Mouse (Mus musculus): ENCODE data around the gene Gapdh. TPM values are rescaled to one million over a fixed set of nuclear protein-coding genes. Genes with fewer than 3 reads are reported as not detected.

The Gapdh gene
- polyA plus RNA-seq (2012; rRNA removed), result 3,259 and 4,191 TPM in 2 replicates

- peak; percentile 77 for DNase-seq (ENCODE audit: low read depth, low spot score)
- under 1% methylated on average over 18 of the region's 18 CpGs for WGBS
Measured at GRCm38 (mm10) chr6:125166051-125166751, at the start of gene Gapdh. Gene Gapdh (minus strand): TSS chr6:125166467.

GRCm38 (mm10) chr6:125215148-125215954 is 49.1 kb upstream of the Gapdh start, which contains the start of gene Vamp1:
Gene Vamp1 (plus strand): TSS chr6:125215551.
- WGBS, result under 1% methylated on average over 48 of the region's 48 CpGs

DNA sequence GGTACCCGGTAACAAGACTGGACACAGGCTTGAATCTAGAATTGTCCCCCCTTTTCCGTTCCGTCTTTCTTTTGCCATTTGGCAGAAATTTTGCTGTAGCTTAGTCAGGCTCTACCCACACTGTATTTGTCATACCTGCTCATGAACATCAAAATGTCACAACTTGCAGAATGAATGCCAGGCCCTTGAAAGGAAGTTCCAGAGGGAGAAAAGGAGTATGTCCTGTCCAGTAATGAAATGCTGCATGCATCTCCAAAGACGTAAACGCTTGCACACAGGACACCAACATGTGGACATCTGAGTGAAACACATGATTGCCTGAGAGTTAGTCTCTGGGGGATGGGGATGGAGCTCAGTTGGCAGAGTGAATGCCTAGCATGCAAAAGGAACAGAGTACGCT is 47.4 kb upstream of the Gapdh start:
- no peak for DNase-seq (ENCODE audit: low read depth, low spot score)
- 80% methylated on average over 6 of the region's 6 CpGs for WGBS

More at GRCm38 (mm10) chr6:125215148-125215954, 49.1 kb upstream of the Gapdh start, which contains the start of gene Vamp1:
- peak; percentile 95 for DNase-seq (ENCODE audit: low read depth, low spot score)

DNA sequence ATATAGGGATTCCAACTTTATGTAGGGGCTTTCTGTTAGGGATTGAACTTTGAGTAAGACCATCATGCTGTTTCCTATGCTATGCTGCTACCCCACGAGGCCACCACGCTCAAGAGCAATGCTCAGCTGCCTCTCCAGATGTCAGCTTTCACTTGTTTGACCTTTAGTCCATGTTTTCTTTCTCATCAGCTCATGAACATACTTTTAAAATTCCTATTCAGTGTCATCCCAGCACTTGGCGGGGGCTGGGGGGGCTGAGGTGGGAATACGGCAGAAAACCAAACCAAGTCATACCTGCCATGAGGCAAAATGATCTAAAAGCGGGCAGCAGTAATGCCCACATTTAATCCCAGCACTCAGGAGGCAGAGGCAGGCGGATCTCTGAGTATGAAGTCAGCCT is 46.9 kb upstream of the Gapdh start:
- 66% methylated on average over 6 of the region's 6 CpGs for WGBS
- DNase-seq (ENCODE audit: low read depth, low spot score), result no peak

- no peak for DNase-seq (ENCODE audit: low read depth, low spot score)
- 17% methylated on average over 2 of the region's 2 CpGs for WGBS
Measured at GRCm38 (mm10) chr6:125212621-125213020, 46.4 kb upstream of the Gapdh start.

DNA sequence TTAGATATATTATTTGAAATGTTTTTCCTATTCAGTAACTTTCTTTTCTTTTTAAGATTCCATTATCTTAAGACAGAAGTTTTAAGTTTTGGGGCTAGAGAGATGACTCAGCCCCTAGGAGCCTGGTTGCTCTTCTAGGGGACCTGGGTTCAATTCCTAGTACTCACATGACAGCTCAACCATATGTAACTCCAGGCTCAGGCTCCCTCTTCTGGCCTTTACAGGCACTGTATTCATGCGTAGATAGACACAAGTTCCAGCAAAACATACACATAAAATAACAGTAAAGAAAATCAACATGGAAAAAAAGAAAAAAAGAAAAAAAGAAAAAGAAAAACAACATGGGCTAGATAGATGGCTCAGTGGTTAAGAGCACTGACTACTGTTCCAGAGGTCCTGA is 44.2 kb upstream of the Gapdh start:
- no peak for DNase-seq (ENCODE audit: low read depth, low spot score)
- WGBS, result 82% methylated on average over 1 of the region's 1 CpGs

DNA sequence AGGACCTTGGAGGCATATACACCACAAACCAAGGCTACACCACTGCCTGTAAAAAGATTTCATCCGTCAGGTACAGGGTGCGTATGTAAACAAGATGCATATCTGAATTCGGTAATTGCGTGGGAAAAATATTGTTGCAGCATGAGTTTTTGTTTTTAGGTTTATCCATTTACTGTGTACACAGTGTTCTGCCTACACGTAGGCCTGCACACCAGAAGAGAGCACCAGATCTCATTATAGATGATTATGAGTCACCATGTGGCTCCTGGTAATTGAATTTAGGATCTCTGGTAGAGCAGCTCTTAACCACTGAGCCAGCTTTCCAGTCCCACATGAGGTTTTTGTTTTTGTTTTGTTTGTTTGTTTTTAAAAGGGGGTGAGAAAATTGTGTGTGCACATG is 30.9 kb upstream of the Gapdh start:
- WGBS, result 78% methylated on average over 5 of the region's 5 CpGs

DNA sequence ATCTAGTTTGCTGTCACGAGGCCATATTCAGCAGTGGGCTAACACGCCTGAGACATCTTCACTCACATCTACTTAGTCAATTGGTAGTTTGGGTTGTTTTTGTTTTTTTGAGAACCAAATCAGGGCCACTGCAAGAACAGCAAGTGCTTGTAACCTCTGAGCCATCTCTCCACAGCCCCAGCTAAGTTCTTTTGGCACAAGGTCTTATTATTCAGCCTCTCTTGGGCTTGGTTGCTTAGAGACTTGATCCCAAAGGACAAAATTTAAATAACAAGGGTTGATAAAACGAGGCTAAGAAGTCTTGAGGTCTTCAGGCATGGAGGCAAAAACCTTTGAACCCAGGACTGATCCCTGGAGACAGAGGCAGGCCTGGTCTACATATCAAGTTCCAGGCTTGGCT is 30.0 kb upstream of the Gapdh start:
- 79% methylated on average over 3 of the region's 3 CpGs for WGBS
- no peak for DNase-seq (ENCODE audit: low read depth, low spot score)

More for the DNA sequence above, 30.9 kb upstream of the Gapdh start:
- DNase-seq (ENCODE audit: low read depth, low spot score), result no peak

- no peak for DNase-seq (ENCODE audit: low read depth, low spot score)
- WGBS, result 50% methylated on average over 1 of the region's 1 CpGs
Measured at GRCm38 (mm10) chr6:125195541-125196075, 29.3 kb upstream of the Gapdh start.

- DNase-seq (ENCODE audit: low read depth, low spot score), result no peak
- 36% methylated on average over 7 of the region's 7 CpGs for WGBS
Measured at GRCm38 (mm10) chr6:125193390-125193789, 27.1 kb upstream of the Gapdh start.

DNA sequence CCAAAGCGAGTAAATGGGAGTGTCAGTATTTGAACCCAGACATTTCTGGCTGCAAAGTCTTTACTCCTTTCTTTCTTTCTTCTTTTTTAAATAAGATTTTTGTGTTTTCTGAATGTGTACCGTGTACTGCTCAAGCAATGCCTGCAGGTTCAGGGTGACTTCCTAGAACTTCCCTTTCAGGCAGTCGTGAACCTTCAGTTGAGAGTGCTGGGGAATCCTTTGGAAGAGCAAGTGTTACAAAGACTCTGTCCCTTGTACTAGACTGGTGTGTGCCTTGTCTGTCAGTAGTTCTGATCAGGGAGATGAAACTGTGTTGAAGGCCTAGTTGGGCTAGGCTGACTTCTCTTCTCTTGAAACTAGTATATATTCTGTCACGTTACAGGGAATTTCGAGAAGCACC is 26.6 kb upstream of the Gapdh start:
- WGBS, result 21% methylated on average over 5 of the region's 5 CpGs
- no peak for DNase-seq (ENCODE audit: low read depth, low spot score)

DNA sequence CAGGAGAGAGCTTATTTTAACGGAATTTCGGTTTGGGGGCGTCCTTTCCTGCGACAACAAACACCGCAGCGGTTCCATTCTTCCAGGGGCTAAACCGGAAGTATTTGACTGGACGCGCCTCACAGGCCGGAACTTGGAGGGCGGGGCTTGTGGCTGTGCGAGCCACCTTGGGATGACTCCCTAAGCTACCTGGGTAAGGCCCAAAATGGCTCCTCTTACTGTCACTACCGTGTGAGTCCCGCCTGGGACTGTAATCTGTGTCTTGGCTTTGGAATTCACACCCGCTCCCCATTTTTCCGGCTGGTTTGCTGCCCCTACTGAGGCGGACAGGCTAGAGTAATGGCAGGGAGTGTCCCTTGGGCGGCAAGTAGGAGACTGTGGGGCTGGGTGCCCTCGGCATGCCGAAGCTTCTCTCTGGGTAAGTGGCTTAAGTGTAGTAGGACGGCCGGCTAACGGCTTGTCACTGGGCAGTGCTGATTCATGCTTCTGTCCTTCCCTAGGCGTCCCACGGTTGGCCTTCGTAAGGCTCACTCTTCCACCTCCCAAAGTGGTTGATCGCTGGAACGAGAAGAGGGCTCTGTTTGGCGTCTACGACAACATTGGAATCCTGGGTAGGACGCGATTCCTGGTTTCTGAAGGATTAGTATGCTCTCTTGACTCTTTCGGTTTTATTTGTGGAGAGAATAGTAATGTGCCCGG is 25.9 kb upstream of the Gapdh start:
- WGBS, result under 1% methylated on average over 34 of the region's 34 CpGs
- peak; percentile 88 for DNase-seq (ENCODE audit: low read depth, low spot score)

DNA sequence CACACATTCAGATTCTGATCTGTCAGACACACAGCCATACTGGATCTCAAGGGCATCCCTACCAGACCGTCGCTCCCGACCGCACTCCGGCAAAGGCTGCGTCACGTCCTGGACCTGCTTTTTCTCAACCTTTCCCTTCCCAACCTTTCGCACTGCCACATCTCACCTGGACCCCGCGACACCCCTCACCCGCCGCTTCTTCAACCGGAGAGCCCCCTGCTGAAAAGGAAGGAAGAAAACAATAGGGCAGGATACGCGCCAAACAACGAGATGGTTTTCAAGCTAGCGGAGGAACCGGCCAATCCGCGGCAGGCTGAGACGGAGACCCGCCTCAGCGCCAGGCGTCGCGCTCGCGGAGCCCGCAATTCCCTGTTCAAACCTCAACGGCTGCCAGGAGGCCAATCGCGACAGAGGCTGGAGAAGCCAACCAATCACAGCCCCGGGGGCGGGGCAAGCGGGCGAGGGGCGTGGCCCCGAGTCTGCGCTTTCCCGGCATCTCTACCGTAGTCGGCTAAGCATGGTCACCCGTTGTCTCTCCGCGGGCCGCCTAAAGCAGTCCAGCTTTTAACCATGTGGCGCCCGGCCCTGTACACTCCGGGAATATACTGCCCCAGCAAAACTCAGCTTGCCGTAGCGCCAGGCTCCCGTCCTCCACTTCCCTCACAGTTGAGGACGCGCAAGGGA is 25.2 kb upstream of the Gapdh start, which contains the start of the genes Ncapd2 and Mrpl51:
Gene Ncapd2, minus strand, starts transcription at position 370 of the 684 bp plus-strand sequence.
Gene Mrpl51, plus strand, starts transcription at position 470 of the 684 bp plus-strand sequence.
- DNase-seq (ENCODE audit: low read depth, low spot score), result peak; percentile 68
- under 1% methylated on average over 54 of the region's 54 CpGs for WGBS

GRCm38 (mm10) chr6:125190816-125191215 is 24.5 kb upstream of the Gapdh start:
- no peak for DNase-seq (ENCODE audit: low read depth, low spot score)

- no peak for DNase-seq (ENCODE audit: low read depth, low spot score)
- 95% methylated on average over 10 of the region's 10 CpGs for WGBS
Measured at GRCm38 (mm10) chr6:125186203-125186602, 19.9 kb upstream of the Gapdh start.

DNA sequence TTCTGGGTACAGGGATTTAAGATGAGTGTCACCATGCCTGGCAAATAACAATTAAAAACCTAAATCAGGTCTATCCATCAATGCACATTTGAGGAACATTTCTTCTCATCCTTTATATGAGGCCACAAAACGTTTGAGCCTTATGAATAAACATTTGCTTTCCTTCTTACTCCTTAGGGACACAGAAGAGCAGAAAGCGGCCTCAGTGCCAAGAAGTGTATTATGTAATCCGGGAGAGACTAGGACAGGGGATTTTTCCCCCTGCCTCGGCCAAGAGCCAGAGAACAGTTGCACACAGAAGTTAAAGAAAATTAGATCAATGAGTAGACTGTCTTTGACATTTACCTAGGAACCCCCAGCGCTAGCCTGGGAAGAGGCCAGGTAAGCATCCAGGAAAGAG is 15.9 kb upstream of the Gapdh start:
- no peak for DNase-seq (ENCODE audit: low read depth, low spot score)
- WGBS, result 72% methylated on average over 5 of the region's 5 CpGs

DNA sequence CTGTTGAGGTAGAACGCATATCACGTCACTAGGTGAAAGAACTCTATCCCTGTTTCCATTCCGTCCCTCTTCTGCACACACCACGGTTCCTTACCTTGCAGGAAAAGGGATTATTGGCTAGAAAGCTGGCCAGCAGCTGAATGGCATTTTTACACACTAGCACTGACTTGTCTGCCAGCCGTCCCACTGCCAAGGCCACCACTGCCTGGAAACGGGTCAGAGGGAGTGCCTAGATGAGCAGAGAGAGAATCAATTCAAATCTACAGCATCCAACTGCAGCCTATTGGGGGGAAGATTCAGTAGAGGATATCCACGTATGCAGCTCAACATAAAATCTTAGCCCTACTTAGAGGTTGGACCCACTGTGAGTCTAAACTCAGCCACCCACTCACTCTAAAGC is 13.3 kb upstream of the Gapdh start:
- 92% methylated on average over 7 of the region's 7 CpGs for WGBS
- DNase-seq (ENCODE audit: low read depth, low spot score), result no peak

- no peak for DNase-seq (ENCODE audit: low read depth, low spot score)
- WGBS, result 93% methylated on average over 5 of the region's 5 CpGs
Measured at GRCm38 (mm10) chr6:125175469-125175868, 9.2 kb upstream of the Gapdh start.

DNA sequence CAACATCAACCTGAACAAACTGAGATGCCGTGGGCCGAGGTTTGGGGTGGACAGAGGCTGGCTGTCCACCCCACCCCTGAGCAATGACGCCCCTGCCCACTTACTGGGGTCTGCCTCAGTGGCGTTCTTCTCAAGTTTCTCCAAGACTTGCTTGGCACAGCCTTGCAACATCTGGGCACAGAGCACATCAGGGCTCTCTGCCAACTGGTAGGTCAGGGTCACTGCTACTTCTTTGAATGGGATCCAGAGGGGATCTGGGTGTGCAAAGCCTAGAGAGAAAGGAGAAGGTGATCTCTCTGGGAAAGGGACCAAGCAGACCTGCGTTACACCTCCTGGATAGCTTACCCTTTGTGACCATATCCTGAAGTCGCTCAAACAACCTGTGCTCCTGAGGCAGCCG is 7.0 kb upstream of the Gapdh start:
- 92% methylated on average over 7 of the region's 7 CpGs for WGBS
- DNase-seq (ENCODE audit: low read depth, low spot score), result no peak

Measured in large intestine, adult 2 months (tissue).